Mouse (Mus musculus): ENCODE data around the gene Ppp2r5a. TPM values are rescaled to one million over a fixed set of nuclear protein-coding genes. Genes with fewer than 3 reads are reported as not detected.
"Not testable (repeated sequence)": the region's sequence is repeated elsewhere in the genome, so short reads cannot be mapped to it uniquely, and the experiment has no call there.

Gene Ppp2r5a
- 100 to 1,000 TPM; 192 to 197 TPM for total RNA-seq (2021)
- long read RNA-seq, experiment 1, transcript Ppp2r5a-201 (13 exons, 3,088 nt): major isoform, 271 of 354 reads
- long read RNA-seq, experiment 1, partial matches to known transcripts: 17 of 354 reads
- long read RNA-seq, experiment 1, other reads (novel, unspliced or antisense): 66 of 354 reads
- long read RNA-seq, experiment 2, transcript Ppp2r5a-201 (13 exons, 3,088 nt): major isoform, 118 of 136 reads
- long read RNA-seq, experiment 2, partial matches to known transcripts: 4 of 136 reads
- long read RNA-seq, experiment 2, other reads (novel, unspliced or antisense): 14 of 136 reads

- no peak for DNase-seq
Observed at GRCm38 (mm10) chr1:191403074-191403473, at the start of gene Ppp2r5a. Gene Ppp2r5a (minus strand): TSS chr1:191403272.

DNA sequence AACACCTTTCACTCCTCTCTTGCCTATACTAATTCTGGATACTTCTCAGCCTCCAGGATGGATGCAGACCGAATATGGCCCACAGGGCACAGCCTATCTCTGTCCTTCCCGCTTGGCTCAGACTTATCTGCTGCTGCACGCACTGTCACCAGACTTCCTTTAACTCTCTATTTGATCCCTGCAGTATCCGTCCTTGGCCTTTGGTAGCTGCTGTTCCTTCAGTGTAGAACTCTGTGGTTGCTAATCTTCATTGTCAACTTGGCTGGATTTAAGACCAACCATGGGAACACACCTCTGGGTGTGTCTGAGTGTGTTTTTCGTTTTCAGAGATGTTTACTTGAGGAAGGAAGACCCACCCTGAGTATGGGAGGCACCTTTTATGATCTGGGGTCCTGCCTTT, 47.5 kb upstream of the Ppp2r5a start:
- peak in 1 of 2 experiments; percentile 46 for DNase-seq

DNA sequence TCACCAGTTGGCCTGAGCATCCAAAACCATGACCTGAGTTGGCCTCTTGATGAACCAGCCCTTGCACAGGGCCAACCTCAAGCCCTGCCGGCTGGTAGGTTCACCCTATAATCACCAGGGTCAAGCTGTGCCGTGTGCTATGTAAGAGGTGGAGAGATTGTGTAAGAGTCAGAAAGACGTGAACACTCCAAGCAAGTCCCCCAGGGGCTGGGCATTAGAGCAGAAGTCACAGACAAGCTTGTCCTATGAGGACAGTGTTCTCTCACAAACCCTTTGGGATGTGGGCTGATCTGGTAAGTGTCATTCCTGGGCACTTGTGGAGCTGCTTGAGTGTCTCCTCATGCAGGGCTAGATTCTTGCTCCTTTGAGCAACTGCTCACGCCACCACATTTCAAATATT, 46.5 kb upstream of the Ppp2r5a start:
- peak in 1 of 2 experiments; percentile 53 for DNase-seq

DNA sequence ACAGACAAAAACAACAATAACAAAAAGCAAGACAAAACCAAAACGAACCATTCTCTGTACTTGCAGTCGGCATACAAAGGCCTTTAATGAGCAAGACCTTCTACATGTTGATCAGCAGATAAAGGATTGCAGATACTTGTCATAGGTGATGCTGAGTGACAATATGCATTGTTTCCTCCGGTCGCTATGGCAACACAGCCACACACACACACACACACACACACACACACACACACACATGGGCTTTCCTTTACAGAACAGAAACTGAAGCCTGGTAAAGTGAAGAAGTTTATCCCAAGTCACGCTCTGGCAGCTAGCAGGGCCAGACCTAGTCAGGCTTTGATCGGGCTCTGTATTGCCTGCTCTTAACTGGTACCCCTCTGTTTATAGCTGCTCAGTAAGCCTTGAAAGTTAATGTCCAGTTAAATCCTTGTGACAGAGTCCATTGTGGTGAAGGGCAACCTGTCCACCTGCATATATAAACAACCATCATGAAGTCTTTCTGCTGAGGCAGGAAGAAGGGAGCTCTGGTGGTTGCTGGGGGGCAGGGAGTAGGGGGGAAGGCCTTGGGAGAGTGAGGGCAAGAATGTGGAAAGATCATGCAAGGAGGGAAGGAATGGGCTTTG, 44.4 kb upstream of the Ppp2r5a start:
- no peak for DNase-seq

GRCm38 (mm10) chr1:191446307-191446706, 43.2 kb upstream of the Ppp2r5a start:
- DNase-seq: no peak

GRCm38 (mm10) chr1:191445831-191446258, 42.8 kb upstream of the Ppp2r5a start:
- DNase-seq: no peak

DNA sequence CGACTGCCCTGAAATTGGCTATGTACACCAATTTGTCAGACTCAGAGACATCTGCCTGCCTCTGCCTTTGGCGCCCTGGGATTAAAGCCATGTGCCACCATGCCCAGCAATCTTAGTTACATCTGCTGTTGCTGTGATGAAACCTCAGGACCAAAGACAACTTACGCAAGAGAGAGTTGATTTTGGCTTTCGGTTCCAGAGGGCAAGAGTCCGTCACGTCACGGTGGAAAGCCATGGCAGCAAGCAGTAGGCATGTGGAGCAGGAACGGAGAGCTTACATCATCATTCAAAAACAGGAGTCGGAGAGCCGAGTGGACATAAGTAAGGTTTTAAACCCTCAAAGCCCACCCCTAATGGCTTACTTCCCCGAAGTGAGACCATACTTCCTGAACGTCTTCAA, 42.3 kb upstream of the Ppp2r5a start:
- DNase-seq: peak in 1 of 2 experiments; percentile 27

DNA sequence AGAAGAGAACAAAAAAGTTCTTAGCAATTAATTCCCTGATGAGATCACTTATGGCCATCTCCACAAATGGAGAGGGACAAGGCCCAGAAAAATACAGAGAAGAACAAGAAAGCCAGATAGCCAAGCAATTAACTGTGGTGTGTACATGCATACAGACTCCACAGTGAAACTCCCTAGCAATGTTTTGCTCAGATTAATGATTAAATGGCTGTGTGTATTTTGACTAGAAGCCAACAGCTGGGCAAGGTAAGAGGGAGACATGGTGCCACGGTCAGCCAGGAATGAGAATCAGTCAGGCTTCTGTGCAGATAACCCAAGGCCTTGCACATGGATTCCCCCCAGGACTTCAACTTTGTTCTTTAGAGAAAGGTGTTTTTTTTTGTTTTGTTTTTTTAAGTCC, 41.4 kb upstream of the Ppp2r5a start:
- no peak for DNase-seq

- no peak for DNase-seq
Observed at GRCm38 (mm10) chr1:191439011-191439410, 35.9 kb upstream of the Ppp2r5a start.

DNA sequence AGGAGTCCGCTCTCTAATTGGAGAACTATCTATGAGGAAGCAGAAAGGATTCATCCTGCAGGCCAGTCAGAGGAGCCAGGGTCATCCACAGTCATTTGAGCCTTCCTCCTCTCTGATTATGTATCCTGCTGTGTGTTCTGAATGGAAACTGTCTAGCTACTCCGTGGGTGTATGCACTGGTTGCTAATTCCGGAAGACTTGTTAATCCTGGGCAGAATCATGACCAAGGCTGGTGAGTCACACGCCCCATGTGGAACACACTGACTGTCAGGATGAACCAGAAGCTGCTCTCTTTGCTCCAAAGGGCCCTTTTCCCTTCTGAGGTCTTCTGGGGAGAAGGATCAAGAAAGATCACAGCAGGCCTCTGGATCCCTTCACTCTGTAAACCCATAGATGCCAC, 35.5 kb upstream of the Ppp2r5a start:
- DNase-seq: peak; percentile 54 to 58

DNA sequence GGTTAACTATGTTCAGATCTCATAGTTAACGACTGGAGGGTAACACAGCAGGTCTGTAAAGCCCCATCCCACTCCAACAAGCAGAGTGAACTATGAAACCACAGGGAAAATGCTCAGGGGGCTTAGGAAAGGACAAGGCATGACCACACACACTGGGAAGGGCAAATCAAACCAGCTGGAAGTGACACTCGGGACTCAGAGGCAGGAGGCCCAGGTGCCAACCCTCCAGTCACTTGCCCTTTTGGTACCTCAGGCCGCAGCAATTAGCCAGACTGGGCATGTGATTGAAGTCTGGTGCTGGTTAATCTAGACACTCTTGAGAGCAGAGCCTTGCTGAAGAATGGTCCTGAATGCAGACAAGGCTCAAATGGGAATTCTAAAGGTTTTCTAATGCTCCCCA, 33.6 kb upstream of the Ppp2r5a start:
- DNase-seq: no peak

GRCm38 (mm10) chr1:191435359-191435758, 32.3 kb upstream of the Ppp2r5a start:
- peak; percentile 48 to 65 for DNase-seq

DNA sequence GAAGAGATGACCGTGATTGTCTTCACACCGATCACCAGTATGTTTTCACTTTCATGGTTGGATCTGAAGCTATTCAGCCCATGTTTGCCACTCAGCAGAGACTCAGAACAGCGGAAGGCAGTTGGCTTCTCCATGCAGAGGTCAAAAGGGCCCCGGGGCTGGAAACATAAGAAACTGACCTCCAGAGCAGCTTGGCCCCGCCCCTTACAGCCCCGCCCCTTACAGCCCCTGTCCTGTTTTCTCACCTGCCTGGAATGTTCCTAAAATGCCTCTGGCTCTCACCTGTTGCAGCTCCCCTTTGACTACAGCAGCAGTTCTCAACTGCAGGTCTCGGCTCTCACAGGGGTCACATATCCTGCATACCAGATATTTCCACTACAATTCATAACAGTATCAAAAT, 29.5 kb upstream of the Ppp2r5a start:
- no peak for DNase-seq

GRCm38 (mm10) chr1:191432023-191432422, 29.0 kb upstream of the Ppp2r5a start:
- no peak for DNase-seq

GRCm38 (mm10) chr1:191430121-191430520, 27.0 kb upstream of the Ppp2r5a start:
- DNase-seq: no peak

GRCm38 (mm10) chr1:191425884-191426283, 22.8 kb upstream of the Ppp2r5a start:
- no peak for DNase-seq

- DNase-seq: no peak
Observed at GRCm38 (mm10) chr1:191423201-191423600, 20.1 kb upstream of the Ppp2r5a start.

- DNase-seq: not testable (repeated sequence)
Observed at GRCm38 (mm10) chr1:191422714-191423113, 19.6 kb upstream of the Ppp2r5a start.

DNA sequence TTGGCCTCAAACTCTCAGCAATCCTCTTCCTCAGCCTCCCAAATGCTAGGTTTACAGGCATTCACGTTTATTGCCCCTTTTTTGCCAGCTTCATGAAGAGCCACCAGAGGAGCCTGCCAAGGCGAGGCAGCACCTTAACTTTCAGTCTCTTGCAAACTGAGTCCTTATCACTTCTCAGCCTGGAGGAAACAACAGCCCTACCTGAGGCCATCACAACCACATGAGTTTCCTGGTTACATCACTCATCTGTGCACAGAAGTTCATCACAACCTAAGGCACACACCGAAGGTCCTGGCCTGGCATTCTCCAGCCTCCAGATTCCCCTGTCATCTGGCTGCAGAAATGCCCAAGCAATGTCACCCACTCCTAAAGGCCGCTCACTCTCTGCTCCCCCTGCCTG, 19.1 kb upstream of the Ppp2r5a start:
- no peak for DNase-seq

- DNase-seq: peak in 1 of 2 experiments; percentile 34
Observed at GRCm38 (mm10) chr1:191421426-191421999, 18.4 kb upstream of the Ppp2r5a start.

GRCm38 (mm10) chr1:191420930-191421404, 17.9 kb upstream of the Ppp2r5a start:
- DNase-seq: peak; percentile 77 to 82

- DNase-seq: peak; percentile 71 to 77
Observed at GRCm38 (mm10) chr1:191419991-191420751, 17.1 kb upstream of the Ppp2r5a start.

Measured in adrenal gland, postnatal 36 days (tissue).